Mouse (Mus musculus) limb, embryonic 10.5 days (tissue): ENCODE data around the gene Mvb12b. TPM values are rescaled to one million over a fixed set of nuclear protein-coding genes. Genes with fewer than 3 reads are reported as not detected.
A peak's percentile ranks its signal among the peaks of the same experiment; 100 is the strongest.

ENCODE experiments used
- DNase-seq: peaks from one replicate; pipeline ENCODE4 v3.0.0-alpha.2; 2017; ENCODE audit warnings: low spot score
- H3K27ac ChIP-seq: fragments of 300-500 bp; sonication (generic); 2 replicates; pipeline ENCODE4 v1.5.1; 2016; ENCODE audit warnings: mild to moderate bottlenecking
- H3K27me3 ChIP-seq: fragments of 300-500 bp; sonication (generic); 2 replicates; pipeline ENCODE4 v1.6.1; 2016; ENCODE audit warnings: low read depth, mild to moderate bottlenecking; ENCODE audit not compliant: poor library complexity, severe bottlenecking
- H3K36me3 ChIP-seq: fragments of 300-500 bp; sonication (generic); 2 replicates; pipeline ENCODE4 v1.6.1; 2016; ENCODE audit warnings: mild to moderate bottlenecking, moderate library complexity
- H3K4me1 ChIP-seq: fragments of 300-500 bp; sonication (generic); 2 replicates; pipeline ENCODE4 v1.6.1; 2016
- H3K4me3 ChIP-seq: fragments of 300-500 bp; sonication (generic); 2 replicates; pipeline ENCODE4 v1.5.1; 2016; ENCODE audit warnings: mild to moderate bottlenecking, moderate library complexity
- H3K9me3 ChIP-seq: fragments of 300-500 bp; sonication (generic); replicated peaks from 2 replicates; pipeline ENCODE4 v1.6.1; 2016; ENCODE audit warnings: mild to moderate bottlenecking
- WGBS: fragments of 180-500 bp; shearing (Covaris S2); methylation state at CpG from one replicate; pipeline ENCODE4 v1.1.7; 2016; 5-methylcytosine and 5-hydroxymethylcytosine counted together
- polyA plus RNA-seq: library from polyadenylated mRNA; unstranded; fragments of >200 nt; fragmentation: Nextera tagmentation; extraction: Ambion mirVana; gene quantifications from 2 replicates; pipeline ENCODE4 v1.2.1, GENCODE M21; 2016

Gene Mvb12b
- polyA plus RNA-seq, 1 experiment from 2014 or later = 17.5 TPM

GRCm38 (mm10) chr2:33868996-33869688 is 18.6 kb downstream of the Mvb12b start:
- 91% methylated on average over 5 of the region's 5 CpGs for WGBS
- peaks cover 57% of the 10 kb centered on the region for H3K4me1 ChIP-seq
- H3K27ac ChIP-seq = 0 out of 2 replicates have a peak overlapping the region, but pooled peaks have one; percentile 1
- H3K9me3 ChIP-seq = no peaks in the 10 kb centered on the region
- H3K4me3 ChIP-seq = no peak overlapping the region
- peaks cover 31% of the 10 kb centered on the region for H3K36me3 ChIP-seq
- no peaks in the 10 kb centered on the region for H3K27me3 ChIP-seq
- DNase-seq = no peak

- DNase-seq = no peak
- peaks cover 49% of the 10 kb centered on the region for H3K4me1 ChIP-seq
- H3K4me3 ChIP-seq = no peak overlapping the region
- H3K36me3 ChIP-seq = peaks cover 23% of the 10 kb centered on the region
- H3K27me3 ChIP-seq = no peaks in the 10 kb centered on the region
- WGBS = 87% methylated on average over 4 of the region's 4 CpGs
- no peak overlapping the region for H3K27ac ChIP-seq
- H3K9me3 ChIP-seq = no peaks in the 10 kb centered on the region
These were observed 19.4 kb downstream of the Mvb12b start for GRCm38 (mm10) chr2:33868322-33868721.

- Histone ChIP-seq H3K27ac (no peak overlapping the region), H3K27me3 (no peaks in the 10 kb centered on the region), H3K4me3 (no peak overlapping the region), H3K36me3 (0 out of 2 replicates have a peak, but pooled peaks cover 3% of the 10 kb centered on the region), H3K4me1 (peaks cover 15% of the 10 kb centered on the region; the same call in 1 of the 2 replicates), H3K9me3 (no peaks in the 10 kb centered on the region)
- WGBS = 85% methylated on average over 2 of the region's 2 CpGs
- DNase-seq = no peak
These were observed 31.0 kb downstream of the Mvb12b start for GRCm38 (mm10) chr2:33856746-33857145.

GRCm38 (mm10) chr2:33853011-33853976 is 34.5 kb downstream of the Mvb12b start:
- WGBS = 81% methylated on average over 11 of the region's 11 CpGs
- Histone ChIP-seq H3K36me3 (peaks cover 15% of the 10 kb centered on the region), H3K27me3 (no peaks in the 10 kb centered on the region), H3K4me3 (no peak overlapping the region), H3K9me3 (no peaks in the 10 kb centered on the region), H3K4me1 (peaks cover 17% of the 10 kb centered on the region; the same call in 1 of the 2 replicates), H3K27ac (peak overlapping the region; percentile 27; the same call in 1 of the 2 replicates)
- no peak for DNase-seq

GRCm38 (mm10) chr2:33847196-33847834 is 40.4 kb downstream of the Mvb12b start:
- Histone ChIP-seq H3K36me3 (peaks cover 17% of the 10 kb centered on the region), H3K4me1 (peaks cover 41% of the 10 kb centered on the region), H3K4me3 (no peak overlapping the region), H3K9me3 (no peaks in the 10 kb centered on the region), H3K27me3 (no peaks in the 10 kb centered on the region), H3K27ac (peak overlapping the region; percentile 83)
- 89% methylated on average over 11 of the region's 11 CpGs for WGBS
- DNase-seq = no peak

GRCm38 (mm10) chr2:33846635-33847034 is 41.1 kb downstream of the Mvb12b start:
- H3K9me3 ChIP-seq = no peaks in the 10 kb centered on the region
- no peak overlapping the region for H3K4me3 ChIP-seq
- peaks cover 17% of the 10 kb centered on the region for H3K36me3 ChIP-seq
- 44% methylated on average over 4 of the region's 4 CpGs for WGBS
- no peak for DNase-seq
- H3K27me3 ChIP-seq = no peaks in the 10 kb centered on the region
- peaks cover 41% of the 10 kb centered on the region for H3K4me1 ChIP-seq
- H3K27ac ChIP-seq = peak overlapping the region; percentile 83

GRCm38 (mm10) chr2:33843642-33844041 is 44.1 kb downstream of the Mvb12b start:
- Histone ChIP-seq H3K27me3 (no peaks in the 10 kb centered on the region), H3K36me3 (peaks cover 9% of the 10 kb centered on the region; the same call in 1 of the 2 replicates), H3K27ac (peak overlapping the region; percentile 57), H3K4me1 (peaks cover 51% of the 10 kb centered on the region), H3K4me3 (no peak overlapping the region), H3K9me3 (no peaks in the 10 kb centered on the region)
- WGBS = 42% methylated on average over 2 of the region's 2 CpGs
- DNase-seq = no peak

- Histone ChIP-seq H3K9me3 (no peaks in the 10 kb centered on the region), H3K27me3 (no peaks in the 10 kb centered on the region), H3K27ac (peak overlapping the region; percentile 57), H3K4me1 (peaks cover 52% of the 10 kb centered on the region), H3K36me3 (peaks cover 9% of the 10 kb centered on the region; the same call in 1 of the 2 replicates), H3K4me3 (no peak overlapping the region)
- DNase-seq = no peak
- 90% methylated on average over 2 of the region's 2 CpGs for WGBS
These were observed 44.7 kb downstream of the Mvb12b start for GRCm38 (mm10) chr2:33842983-33843577.

- Histone ChIP-seq H3K36me3 (peaks cover 9% of the 10 kb centered on the region; the same call in 1 of the 2 replicates), H3K4me3 (no peak overlapping the region), H3K27ac (no peak overlapping the region), H3K4me1 (peaks cover 54% of the 10 kb centered on the region), H3K9me3 (no peaks in the 10 kb centered on the region), H3K27me3 (no peaks in the 10 kb centered on the region)
- 89% methylated on average over 4 of the region's 4 CpGs for WGBS
- DNase-seq = no peak
These were observed 45.8 kb downstream of the Mvb12b start for GRCm38 (mm10) chr2:33841980-33842379.

- H3K4me1 ChIP-seq = peaks cover 52% of the 10 kb centered on the region
- WGBS = 74% methylated on average over 3 of the region's 3 CpGs
- no peaks in the 10 kb centered on the region for H3K9me3 ChIP-seq
- H3K27me3 ChIP-seq = no peaks in the 10 kb centered on the region
- no peak for DNase-seq
- H3K4me3 ChIP-seq = no peak overlapping the region
- no peak overlapping the region for H3K27ac ChIP-seq
- peaks cover 6% of the 10 kb centered on the region; the same call in 1 of the 2 replicates for H3K36me3 ChIP-seq
These were observed 47.3 kb downstream of the Mvb12b start for GRCm38 (mm10) chr2:33840483-33840882.

- no peaks in the 10 kb centered on the region for H3K9me3 ChIP-seq
- peaks cover 7% of the 10 kb centered on the region; the same call in 1 of the 2 replicates for H3K36me3 ChIP-seq
- no peak for DNase-seq
- peaks cover 59% of the 10 kb centered on the region for H3K4me1 ChIP-seq
- H3K27me3 ChIP-seq = no peaks in the 10 kb centered on the region
- no peak overlapping the region for H3K27ac ChIP-seq
- H3K4me3 ChIP-seq = no peak overlapping the region
These were observed 48.5 kb downstream of the Mvb12b start for GRCm38 (mm10) chr2:33839252-33839651.

- H3K27ac ChIP-seq = peak overlapping the region; percentile 11; the same call in 1 of the 2 replicates
- WGBS = 68% methylated on average over 6 of the region's 6 CpGs
These were observed 50.4 kb downstream of the Mvb12b start for GRCm38 (mm10) chr2:33837297-33837696.

More at GRCm38 (mm10) chr2:33837297-33837696, 50.4 kb downstream of the Mvb12b start:
- H3K4me3 ChIP-seq = no peak overlapping the region
- peaks cover 66% of the 10 kb centered on the region for H3K4me1 ChIP-seq
- H3K9me3 ChIP-seq = no peaks in the 10 kb centered on the region
- peaks cover 7% of the 10 kb centered on the region; the same call in 1 of the 2 replicates for H3K36me3 ChIP-seq
- H3K27me3 ChIP-seq = no peaks in the 10 kb centered on the region
- no peak for DNase-seq
